Mouse (Mus musculus) spleen, adult 2 months (tissue): ENCODE results near the gene Herpud1. TPM values are rescaled to one million over a fixed set of nuclear protein-coding genes. Genes with fewer than 3 reads are reported as not detected.

Experiments used
- DNase-seq, 2 experiments: peaks; one replicate each; pipeline versions ENCODE4 v3.0.0 to v3.0.0-alpha.2; 2012 to 2021; ENCODE audit warnings: low spot score in 2 of 2, low read depth in 1 of 2
- H3K27ac ChIP-seq: fragments of 200-500 bp; 2 replicates; pipeline ENCODE4 v1.5.1; 2012; ENCODE audit warnings: low read length, inconsistent platforms; ENCODE audit not compliant: insufficient read depth
- H3K27me3 ChIP-seq: fragments of 200-500 bp; 2 replicates; pipeline ENCODE4 v1.6.1; 2012; ENCODE audit warnings: mild to moderate bottlenecking, moderate library complexity, low read length, inconsistent platforms; ENCODE audit not compliant: control insufficient read depth, insufficient read depth
- H3K36me3 ChIP-seq: fragments of 200-500 bp; 2 replicates; pipeline ENCODE4 v1.6.1; 2012; ENCODE audit warnings: mild to moderate bottlenecking, low read length, inconsistent platforms; ENCODE audit not compliant: control insufficient read depth, insufficient read depth
- H3K4me1 ChIP-seq: fragments of 200-500 bp; 2 replicates; pipeline ENCODE4 v1.6.1; 2011; ENCODE audit warnings: inconsistent platforms; ENCODE audit not compliant: control insufficient read depth, insufficient read depth, insufficient read length
- H3K4me3 ChIP-seq: fragments of 200-500 bp; 2 replicates; pipeline ENCODE4 v1.5.1; 2011; ENCODE audit warnings: mild to moderate bottlenecking, inconsistent platforms; ENCODE audit not compliant: insufficient read depth, insufficient read length; ENCODE audit errors: extremely low read depth
- CTCF ChIP-seq: fragments of 200-500 bp; IDR thresholded peaks from 2 replicates; pipeline ENCODE4 v1.5.1; 2011; ENCODE audit warnings: mild to moderate bottlenecking, inconsistent platforms; ENCODE audit not compliant: insufficient read depth, insufficient read length, insufficient replicate concordance; ENCODE audit errors: extremely low read depth
- POLR2A ChIP-seq: fragments of 200-500 bp; IDR thresholded peaks from 2 replicates; pipeline ENCODE4 v1.6.1; 2011; ENCODE audit warnings: low read depth, low read length, inconsistent platforms
- WGBS: fragments of 180-500 bp; shearing (Covaris S2); methylation state at CpG from one replicate; pipeline ENCODE4 v1.1.7; 2018; 5-methylcytosine and 5-hydroxymethylcytosine counted together
- polyA plus RNA-seq: library from polyadenylated mRNA; depleted of rRNA; stranded (reverse); fragments of >200 nt; gene quantifications from 2 replicates; pipeline ENCODE4 v1.2.3, GENCODE M21; 2012

Herpud1 gene
- polyA plus RNA-seq, 1 experiment = 198 TPM

DNA sequence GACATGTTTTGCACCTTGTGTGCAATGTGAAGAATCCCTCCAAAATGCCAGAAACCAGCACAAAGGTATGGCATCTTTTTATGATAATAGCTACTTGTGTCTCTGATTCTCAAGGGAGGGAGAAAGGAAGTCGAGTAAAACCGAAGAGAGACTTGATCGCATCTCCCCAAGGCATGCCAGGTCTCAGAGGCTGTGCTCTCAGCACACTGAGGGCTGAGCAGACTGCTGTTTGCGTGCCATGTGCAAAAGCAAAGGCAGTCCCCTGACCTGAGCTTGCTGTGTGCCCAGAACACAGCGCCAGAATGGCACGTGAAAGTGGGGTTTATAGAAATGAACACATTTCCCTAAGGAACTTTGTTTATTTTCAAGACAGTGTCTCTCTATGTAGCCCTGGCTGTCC is 3.3 kb downstream of the Herpud1 start:
- H3K27ac ChIP-seq = no peak overlapping the region
- peaks cover 45% of the 10 kb centered on the region for H3K36me3 ChIP-seq
- H3K4me1 ChIP-seq = peaks cover 4% of the 10 kb centered on the region; the same call in 1 of the 2 replicates
- no peak overlapping the region for H3K4me3 ChIP-seq
- H3K27me3 ChIP-seq = no peaks in the 10 kb centered on the region
- TF ChIP-seq CTCF = no peak
- no peak for TF ChIP-seq POLR2A
- 56% methylated on average over 6 of the region's 6 CpGs for WGBS
- DNase-seq = no peak

DNA sequence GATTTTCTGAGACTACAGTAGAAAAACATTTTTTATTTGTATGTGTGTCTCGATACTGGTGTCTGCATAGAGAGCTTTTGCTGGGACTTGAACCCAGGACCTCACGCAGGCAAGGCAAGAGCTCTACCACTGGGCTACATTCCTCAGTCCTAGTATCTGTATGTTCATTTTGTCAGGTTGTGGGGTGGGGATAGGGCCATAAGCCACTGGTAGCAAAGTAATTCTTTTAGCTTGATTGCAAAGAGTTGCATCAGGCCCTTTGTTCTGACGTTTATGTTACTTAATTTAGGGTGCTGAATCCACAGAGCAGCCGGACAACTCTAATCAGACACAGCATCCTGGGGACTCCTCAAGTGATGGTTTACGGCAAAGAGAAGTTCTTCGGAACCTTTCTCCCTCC is 4.2 kb downstream of the Herpud1 start:
- no peak for DNase-seq
- whole genome bisulfite sequencing = 94% methylated on average over 6 of the region's 6 CpGs
- Histone ChIP-seq H3K27me3 (no peaks in the 10 kb centered on the region), H3K27ac (no peak overlapping the region), H3K36me3 (peaks cover 54% of the 10 kb centered on the region), H3K4me1 (peaks cover 4% of the 10 kb centered on the region; the same call in 1 of the 2 replicates), H3K4me3 (no peak overlapping the region)
- TF ChIP-seq POLR2A = no peak
- TF ChIP-seq CTCF = no peak

DNA sequence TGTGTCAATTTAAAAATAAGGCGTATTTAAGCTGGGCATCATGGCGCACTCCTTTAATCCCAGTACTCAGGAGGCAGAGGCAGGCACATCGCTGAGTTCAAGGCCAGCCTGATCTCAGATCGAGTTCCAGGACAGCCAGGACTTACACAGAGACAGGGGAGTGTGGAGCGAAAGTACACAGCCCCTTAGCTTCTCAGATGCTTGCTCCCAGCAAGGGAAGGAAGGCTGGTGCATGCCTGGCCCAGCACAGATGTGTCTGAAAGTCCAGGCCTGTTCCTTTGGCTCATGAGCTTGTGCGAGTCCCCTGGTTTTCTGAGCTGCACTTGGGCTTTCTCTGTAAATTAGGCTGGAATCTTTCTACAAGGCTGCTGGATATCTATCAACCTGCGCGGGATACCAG is 4.7 kb downstream of the Herpud1 start:
- Histone ChIP-seq H3K27ac (no peak overlapping the region), H3K4me3 (no peak overlapping the region), H3K36me3 (peaks cover 59% of the 10 kb centered on the region), H3K27me3 (no peaks in the 10 kb centered on the region), H3K4me1 (peaks cover 4% of the 10 kb centered on the region; the same call in 1 of the 2 replicates)
- WGBS = 99% methylated on average over 8 of the region's 8 CpGs
- DNase-seq = no peak
- TF ChIP-seq POLR2A (no peak), CTCF (no peak)

DNA sequence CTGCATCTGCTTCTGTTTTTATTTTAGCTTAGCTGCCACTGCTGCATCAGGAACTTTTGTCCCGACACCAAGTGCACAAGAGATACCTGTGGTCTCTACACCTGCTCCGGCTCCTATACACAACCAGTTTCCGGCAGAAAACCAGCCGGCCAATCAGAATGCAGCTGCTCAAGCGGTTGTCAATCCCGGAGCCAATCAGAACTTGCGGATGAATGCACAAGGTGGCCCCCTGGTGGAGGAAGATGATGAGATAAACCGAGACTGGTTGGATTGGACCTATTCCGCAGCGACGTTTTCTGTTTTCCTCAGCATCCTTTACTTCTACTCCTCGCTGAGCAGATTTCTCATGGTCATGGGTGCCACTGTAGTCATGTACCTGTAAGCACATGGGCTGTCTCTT is 5.9 kb downstream of the Herpud1 start:
- DNase-seq = peak in 1 of 2 experiments; percentile 44
- TF ChIP-seq POLR2A (no peak), CTCF (no peak)
- no peak overlapping the region for H3K4me3 ChIP-seq
- 91% methylated on average over 12 of the region's 12 CpGs for WGBS
- no peak overlapping the region for H3K27ac ChIP-seq
- H3K27me3 ChIP-seq = no peaks in the 10 kb centered on the region
- H3K4me1 ChIP-seq = peaks cover 4% of the 10 kb centered on the region; the same call in 1 of the 2 replicates
- peaks cover 61% of the 10 kb centered on the region for H3K36me3 ChIP-seq

DNA sequence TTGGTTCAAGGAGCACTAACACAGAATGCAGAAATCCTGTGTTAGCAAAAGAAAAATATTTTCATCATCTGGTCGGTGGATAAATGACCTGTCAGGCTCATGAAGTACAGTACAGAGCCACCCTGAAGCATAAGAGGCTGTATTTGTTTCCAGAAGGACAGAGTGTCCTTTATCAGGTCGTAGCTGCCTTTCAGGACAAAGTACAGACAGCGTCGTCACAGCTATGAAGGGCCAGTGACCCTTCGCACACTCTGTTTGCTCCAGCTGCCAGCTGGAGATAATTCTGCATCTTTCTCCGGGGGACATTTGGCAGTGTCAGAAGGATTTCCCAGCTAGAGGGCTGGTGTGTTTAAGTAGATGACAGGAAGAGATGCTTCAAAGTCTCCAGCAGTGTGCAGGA is 6.4 kb downstream of the Herpud1 start:
- H3K36me3 ChIP-seq = peaks cover 61% of the 10 kb centered on the region
- DNase-seq = no peak
- H3K27ac ChIP-seq = no peak overlapping the region

DNA sequence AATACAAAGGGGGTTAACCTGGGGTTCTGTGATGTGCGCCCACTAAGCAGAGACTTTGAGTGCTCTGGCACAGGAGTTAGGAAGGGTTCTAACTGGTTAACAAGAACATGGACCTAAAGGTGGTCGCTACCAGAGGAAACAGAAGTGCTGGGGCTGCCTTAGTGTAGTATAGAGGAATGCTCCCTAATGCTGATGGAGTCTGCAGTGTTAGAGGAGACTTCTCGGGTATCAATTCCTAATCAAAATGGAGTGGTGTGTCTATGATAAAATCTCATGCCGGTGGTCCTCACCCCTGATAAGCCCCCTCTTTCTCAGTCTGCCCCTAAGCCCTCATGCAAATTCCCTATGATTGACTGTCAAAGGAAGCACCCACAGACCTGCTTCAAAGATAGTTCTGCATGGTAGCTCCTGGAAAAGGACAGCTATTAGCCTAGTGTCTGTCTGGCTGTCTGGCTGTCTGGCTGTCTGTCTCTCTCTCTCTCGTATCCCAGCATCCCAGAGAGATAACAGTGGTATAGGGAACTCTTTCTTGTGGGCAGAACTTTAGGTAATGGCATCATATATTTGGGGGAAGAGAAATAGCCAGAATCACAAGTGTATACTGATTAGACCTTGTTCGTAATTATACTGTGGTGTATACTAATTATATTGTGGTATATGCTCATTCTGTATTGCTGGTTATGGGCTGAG is 9.8 kb downstream of the Herpud1 start:
- peaks cover 2% of the 10 kb centered on the region; the same call in 1 of the 2 replicates for H3K4me1 ChIP-seq
- H3K4me3 ChIP-seq = no peak overlapping the region
- peaks cover 47% of the 10 kb centered on the region for H3K36me3 ChIP-seq
- no peak overlapping the region for H3K27ac ChIP-seq
- DNase-seq = no peak
- TF ChIP-seq POLR2A = no peak
- TF ChIP-seq CTCF = no peak
- 92% methylated on average over 6 of the region's 6 CpGs for WGBS
- no peaks in the 10 kb centered on the region for H3K27me3 ChIP-seq

More for the DNA sequence above, 6.4 kb downstream of the Herpud1 start:
- WGBS = 87% methylated on average over 6 of the region's 6 CpGs
- Histone ChIP-seq H3K4me3 (no peak overlapping the region), H3K27me3 (no peaks in the 10 kb centered on the region), H3K4me1 (peaks cover 4% of the 10 kb centered on the region; the same call in 1 of the 2 replicates)
- TF ChIP-seq POLR2A = no peak
- TF ChIP-seq CTCF = no peak
